Mouse (Mus musculus) CH12.LX (cell line): Measurements from ENCODE around the gene Ppp1r27. TPM values are rescaled to one million over a fixed set of nuclear protein-coding genes. Genes with fewer than 3 reads are reported as not detected.

Experiments
- DNase-seq: peaks from one replicate; pipeline ENCODE4 v3.0.0-alpha.2; 2013; ENCODE audit errors: extremely low read depth
- H3K27ac ChIP-seq: 2 replicates; pipeline ENCODE4 v1.5.1; 2012; ENCODE audit warnings: low read depth, mild to moderate bottlenecking, control low read depth, moderate library complexity; ENCODE audit not compliant: insufficient read depth
- H3K27me3 ChIP-seq: replicated peaks from 2 replicates; pipeline ENCODE3; 2012; ENCODE audit warnings: inconsistent platforms
- H3K36me3 ChIP-seq, 2 experiments: replicated peaks in 1 of 2; 2 replicates each; pipeline versions ENCODE3 to v1.6.1; 2012; ENCODE audit warnings: inconsistent platforms in 1 of 2, low read length in 1 of 2, mild to moderate bottlenecking in 1 of 2, mixed read lengths in 1 of 2, moderate library complexity in 1 of 2; ENCODE audit not compliant: control insufficient read depth in 1 of 2, insufficient read depth in 1 of 2
- H3K4me1 ChIP-seq, 2 experiments: 2 replicates each; pipeline ENCODE4 v1.6.1; 2012; ENCODE audit warnings: inconsistent platforms in 1 of 2, moderate library complexity in 1 of 2; ENCODE audit not compliant: insufficient read depth in 2 of 2, control insufficient read depth in 1 of 2
- H3K4me2 ChIP-seq: 2 replicates; pipeline ENCODE4 v1.6.1; 2012; ENCODE audit warnings: low read depth, mild to moderate bottlenecking, control low read depth; ENCODE audit not compliant: poor library complexity, insufficient read depth, severe bottlenecking
- H3K4me3 ChIP-seq, 3 experiments: fragments of 150-350 bp in 1 of 3; sonication (generic) in 1 of 3; replicated peaks in 1 of 3; 2 replicates each; pipeline versions ENCODE3 to v1.5.1; 2011 to 2012; ENCODE audit warnings: low read depth in 2 of 3, low read length in 2 of 3, mild to moderate bottlenecking in 2 of 3, moderate library complexity in 2 of 3, control low read depth in 1 of 3, improper control_type of control experiment in 1 of 3, inconsistent platforms in 1 of 3, mixed read lengths in 1 of 3; ENCODE audit not compliant: poor library complexity in 1 of 3
- H3K79me2 ChIP-seq: replicated peaks from 2 replicates; pipeline ENCODE4 v1.6.1; 2012; ENCODE audit warnings: mild to moderate bottlenecking, moderate library complexity; ENCODE audit not compliant: control insufficient read depth, poor library complexity, insufficient read depth, severe bottlenecking; ENCODE audit errors: extremely low read depth
- H3K9ac ChIP-seq: 2 replicates; pipeline ENCODE4 v1.6.1; 2012; ENCODE audit warnings: low read depth, mild to moderate bottlenecking, control low read depth, moderate library complexity; ENCODE audit not compliant: insufficient read depth
- H3K9me3 ChIP-seq: replicated peaks from 2 replicates; pipeline ENCODE3; 2012; ENCODE audit warnings: low read length, inconsistent platforms, mixed read lengths
- CHD1 ChIP-seq: IDR thresholded peaks from 2 replicates; pipeline ENCODE4 v1.6.1; 2012; ENCODE audit warnings: low read depth, low read length, improper control_type of control experiment, inconsistent platforms
- CTCF ChIP-seq, 2 experiments: IDR thresholded peaks in 1 of 2; conservative IDR thresholded peaks in 1 of 2; 2 replicates each; pipeline ENCODE4 v1.5.1; 2011 to 2012; ENCODE audit warnings: low read depth in 2 of 2, low read length in 2 of 2, improper control_type of control experiment in 1 of 2, inconsistent platforms in 1 of 2, mild to moderate bottlenecking in 1 of 2, moderate library complexity in 1 of 2
- E2F4 ChIP-seq: IDR thresholded peaks from 2 replicates; pipeline ENCODE4 v1.6.1; 2011; ENCODE audit warnings: low read depth, low read length, improper control_type of control experiment; ENCODE audit not compliant: insufficient replicate concordance
- EP300 ChIP-seq: IDR thresholded peaks from 2 replicates; pipeline ENCODE4 v1.6.1; 2011; ENCODE audit warnings: low read length, improper control_type of control experiment
- MEF2A ChIP-seq: IDR thresholded peaks from 2 replicates; pipeline ENCODE4 v1.6.1; 2014; ENCODE audit warnings: low read depth, mild to moderate bottlenecking, inconsistent platforms, low read length, improper control_type of control experiment, borderline replicate concordance
- PAX5 ChIP-seq: IDR thresholded peaks from 2 replicates; pipeline ENCODE4 v1.6.1; 2012; ENCODE audit warnings: low read length, inconsistent platforms, mixed read lengths
- RAD21 ChIP-seq: IDR thresholded peaks from 2 replicates; pipeline ENCODE4 v1.6.1; 2011; ENCODE audit warnings: low read depth, mild to moderate bottlenecking, low read length, improper control_type of control experiment, moderate library complexity
- RCOR1 ChIP-seq: conservative IDR thresholded peaks from 2 replicates; pipeline ENCODE4 v1.6.1; 2012; ENCODE audit warnings: low read depth, mild to moderate bottlenecking, inconsistent platforms, low read length, improper control_type of control experiment
- SIN3A ChIP-seq: IDR thresholded peaks from 2 replicates; pipeline ENCODE4 v1.6.1; 2012; ENCODE audit warnings: low read length, improper control_type of control experiment, inconsistent platforms
- SMC3 ChIP-seq: IDR thresholded peaks from 2 replicates; pipeline ENCODE4 v1.6.1; 2011; ENCODE audit warnings: low read depth, low read length, improper control_type of control experiment
- TCF12 ChIP-seq: IDR thresholded peaks from 2 replicates; pipeline ENCODE4 v1.6.1; 2014; ENCODE audit warnings: low read depth, mild to moderate bottlenecking, inconsistent platforms, low read length, improper control_type of control experiment
- UBTF ChIP-seq: IDR thresholded peaks from 2 replicates; pipeline ENCODE4 v1.6.1; 2012; ENCODE audit warnings: low read depth, mild to moderate bottlenecking, inconsistent platforms, low read length, improper control_type of control experiment, moderate library complexity
- ZMIZ1 ChIP-seq: IDR thresholded peaks from 2 replicates; pipeline ENCODE4 v1.6.1; 2012; ENCODE audit warnings: low read depth, mild to moderate bottlenecking, inconsistent platforms, low read length, improper control_type of control experiment
- ZNF384 ChIP-seq: IDR thresholded peaks from 2 replicates; pipeline ENCODE4 v1.6.1; 2012; ENCODE audit warnings: low read depth, low read length, improper control_type of control experiment, inconsistent platforms
- dilution Hi-C: fragments of 300-500 bp; cut with MboI; formaldehyde crosslinking; loops from 2 replicates; pipeline ENCODE4 v1.14.3; 2020; ENCODE audit warnings: low sequenced_read_pairs; ENCODE audit not compliant: extremely low pct_unique_long_range_greater_than_20kb, extremely low pct_ligation_motif_present
- in situ Hi-C: fragments of 300-500 bp; cut with MboI; formaldehyde crosslinking; loops from 3 replicates; pipeline ENCODE4 v1.14.3; 2019; ENCODE audit warnings: low sequenced_read_pairs, low pct_ligation_motif_present, low pct_unique_long_range_greater_than_20kb, mixed read lengths
- polyA plus RNA-seq: library from polyadenylated mRNA; unstranded; fragments of >175 nt; gene quantifications from 2 replicates; pipeline ENCODE4 v1.2.1, GENCODE M21; 2012; ENCODE audit warnings: low read depth; ENCODE audit not compliant: insufficient read length
- total RNA-seq, 2 experiments: library from RNA; depleted of rRNA; stranded (reverse); fragments of 300-350 nt in 1 of 2; fragments of >200 nt in 1 of 2; gene quantifications; 2 replicates each; pipeline ENCODE4 v1.2.3; 2012 to 2014

Ppp1r27 gene
- total and polyA plus RNA-seq, 3 experiments, result not detected

DNA sequence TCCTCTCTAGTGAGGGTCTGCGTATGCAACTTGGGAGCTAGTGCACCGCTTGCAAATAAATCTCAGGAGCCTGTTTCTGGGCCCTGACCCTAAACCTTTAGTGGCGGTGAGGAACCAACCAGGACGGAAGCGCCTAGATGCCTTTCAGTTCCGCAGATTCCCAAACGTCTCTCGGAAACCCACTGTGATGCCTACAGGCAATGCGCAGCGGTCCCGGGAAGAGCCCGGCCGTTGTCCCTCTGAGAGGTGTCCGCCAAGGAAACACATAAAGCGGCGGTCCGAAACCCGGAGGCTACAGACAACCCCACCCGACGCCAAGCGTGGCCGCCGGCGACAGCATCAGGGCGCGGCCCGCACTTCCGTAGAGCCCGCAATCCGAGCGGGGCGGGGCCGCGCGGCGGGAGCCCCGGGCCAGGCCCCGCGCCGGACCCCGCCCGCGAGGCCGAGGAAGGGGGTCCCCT is 30.0 kb upstream of the Ppp1r27 start:
- peaks cover 44 to 64% of the 10 kb centered on the region in 2 experiments for H3K36me3 ChIP-seq
- TF ChIP-seq SIN3A (peak; percentile 67; the same call in 1 of the 2 replicates), CHD1 (0 out of 2 replicates have a peak, but pooled peaks have one; percentile 32), ZMIZ1 (no peak)
- H3K27ac ChIP-seq, result peak overlapping the region; percentile 27; the same call in 1 of the 2 replicates
- peak overlapping the region; percentile 77 to 99 (median 85) for H3K4me3 ChIP-seq
- no peaks in the 10 kb centered on the region for H3K27me3 ChIP-seq
- H3K9me3 ChIP-seq, result peaks cover 4% of the 10 kb centered on the region
- dilution Hi-C loops (no loop called here), in situ Hi-C loops (no loop called here)
- H3K4me2 ChIP-seq, result peak overlapping the region; percentile 95
- peaks cover 11 to 53% of the 10 kb centered on the region in 2 experiments for H3K4me1 ChIP-seq
- peaks cover 27% of the 10 kb centered on the region for H3K79me2 ChIP-seq
- DNase-seq, result no peak
- H3K9ac ChIP-seq, result peak overlapping the region; percentile 93

- Histone ChIP-seq H3K9me3 (peaks cover 4% of the 10 kb centered on the region), H3K9ac (peak overlapping the region; percentile 93), H3K36me3 (peaks cover 39 to 58% of the 10 kb centered on the region in 2 experiments), H3K4me1 (peaks cover 11 to 56% of the 10 kb centered on the region in 2 experiments), H3K27ac (peak overlapping the region; percentile 27; the same call in 1 of the 2 replicates), H3K27me3 (no peaks in the 10 kb centered on the region), H3K4me3 (peak overlapping the region; percentile 77 to 99 (median 85)), H3K79me2 (peaks cover 27% of the 10 kb centered on the region), H3K4me2 (peak overlapping the region; percentile 95)
- peak; percentile 59 for DNase-seq
- TF ChIP-seq ZMIZ1, result no peak
- TF ChIP-seq TCF12, result no peak
- no peak for TF ChIP-seq E2F4
- TF ChIP-seq RCOR1, result no peak
- no peak for TF ChIP-seq CHD1
- in situ Hi-C loops (no loop called here), dilution Hi-C loops (no loop called here)
These were observed 29.3 kb upstream of the Ppp1r27 start for GRCm38 (mm10) chr11:120580190-120580589.

- H3K4me3 ChIP-seq, result peak overlapping the region; percentile 77 to 99 (median 85)
- peak; percentile 84 for DNase-seq
- H3K4me2 ChIP-seq, result peak overlapping the region; percentile 95
- peak overlapping the region; percentile 93; the same call in 1 of the 2 replicates for H3K9ac ChIP-seq
- H3K9me3 ChIP-seq, result peaks cover 4% of the 10 kb centered on the region
- TF ChIP-seq SMC3 (peak; percentile 69), MEF2A (peak; percentile 85), SIN3A (peak; percentile 61), EP300 (no peak), RAD21 (peak; percentile 28), PAX5 (no peak), TCF12 (0 out of 2 replicates have a peak, but pooled peaks have one; percentile 34), UBTF (no peak), ZNF384 (no peak), CTCF (conservative IDR thresholded peaks at IDR 0.05 in 1 of 2, IDR thresholded peaks at IDR 0.05 in 1 of 2; ENCODE audit: low read depth in 2 of 2, low read length in 2 of 2) (peak; percentile 86 to 98)
- no peaks in the 10 kb centered on the region for H3K27me3 ChIP-seq
- peaks cover 36 to 54% of the 10 kb centered on the region in 2 experiments for H3K36me3 ChIP-seq
- no peak overlapping the region for H3K27ac ChIP-seq
- in situ Hi-C loops, result no loop called here
- dilution Hi-C loops, result no loop called here
- H3K4me1 ChIP-seq, result peaks cover 11 to 63% of the 10 kb centered on the region in 2 experiments
- peaks cover 27% of the 10 kb centered on the region for H3K79me2 ChIP-seq
These were observed 28.6 kb upstream of the Ppp1r27 start for GRCm38 (mm10) chr11:120579316-120580107.
